Mouse (Mus musculus) liver, adult 2 months (tissue): ENCODE data around the gene Lin54. TPM values are rescaled to one million over a fixed set of nuclear protein-coding genes. Genes with fewer than 3 reads are reported as not detected.
A peak's percentile ranks its signal among the peaks of the same experiment; 100 is the strongest.

ENCODE experiments used
- DNase-seq: peaks from one replicate; pipeline ENCODE4 v3.0.0-alpha.2; 2011; ENCODE audit warnings: low read depth, low spot score; ENCODE audit errors: extremely low read depth
- H3K27ac ChIP-seq: fragments of 200-500 bp; replicated peaks from 2 replicates; pipeline ENCODE4 v1.5.1; 2012; ENCODE audit warnings: low read depth, mild to moderate bottlenecking, control low read depth, inconsistent platforms, low read length; ENCODE audit not compliant: insufficient read depth
- H3K27me3 ChIP-seq: fragments of 200-500 bp; 2 replicates; pipeline ENCODE4 v1.6.1; 2012; ENCODE audit warnings: mild to moderate bottlenecking, moderate library complexity, low read length, inconsistent platforms; ENCODE audit not compliant: control insufficient read depth, insufficient read depth
- H3K36me3 ChIP-seq: fragments of 200-500 bp; 2 replicates; pipeline ENCODE4 v1.6.1; 2012; ENCODE audit warnings: low read length, inconsistent platforms; ENCODE audit not compliant: control insufficient read depth, insufficient read depth
- H3K4me1 ChIP-seq: fragments of 200-500 bp; 2 replicates; pipeline ENCODE4 v1.6.1; 2011; ENCODE audit warnings: low read length; ENCODE audit not compliant: control insufficient read depth, insufficient read depth
- H3K4me3 ChIP-seq: fragments of 200-500 bp; 2 replicates; pipeline ENCODE4 v1.5.1; 2011; ENCODE audit warnings: low read depth, mild to moderate bottlenecking, control low read depth, low read length, moderate library complexity; ENCODE audit not compliant: insufficient read depth
- H3K79me2 ChIP-seq: fragments of 200-500 bp; 2 replicates; pipeline ENCODE4 v1.6.1; 2012; ENCODE audit warnings: inconsistent platforms, mild to moderate bottlenecking, low read length, moderate library complexity; ENCODE audit not compliant: control insufficient read depth, insufficient read depth
- H3K9ac ChIP-seq: fragments of 200-500 bp; 2 replicates; pipeline ENCODE4 v1.6.1; 2012; ENCODE audit warnings: low read depth, mild to moderate bottlenecking, control low read depth, inconsistent platforms, low read length
- CTCF ChIP-seq: fragments of 200-500 bp; IDR thresholded peaks from 2 replicates; pipeline ENCODE4 v1.5.1; 2011; ENCODE audit warnings: low read depth, low read length, control low read depth
- POLR2A ChIP-seq: fragments of 200-500 bp; IDR thresholded peaks from 2 replicates; pipeline ENCODE4 v1.6.1; 2011; ENCODE audit warnings: low read length, control low read depth; ENCODE audit not compliant: insufficient read depth; ENCODE audit errors: extremely low read depth
- WGBS: fragments of 180-500 bp; shearing (Covaris S2); methylation state at CpG from one replicate; pipeline ENCODE4 v1.1.7; 2018; 5-methylcytosine and 5-hydroxymethylcytosine counted together
- polyA plus RNA-seq: library from polyadenylated mRNA; depleted of rRNA; stranded (reverse); fragments of >200 nt; gene quantifications from 2 replicates; pipeline ENCODE4 v1.2.3, GENCODE M21; 2012
- total RNA-seq: library from RNA; depleted of rRNA; stranded (reverse); fragments of >200 nt; gene quantifications from 2 replicates; pipeline ENCODE4 v1.2.3, GENCODE M21; 2014

Lin54 gene
- total and polyA plus RNA-seq, 2 experiments = 3.5 to 5.7 TPM

GRCm38 (mm10) chr5:100519027-100519411, 18.6 kb upstream of the Lin54 start:
- Histone ChIP-seq H3K79me2 (peaks cover 12% of the 10 kb centered on the region; the same call in 1 of the 2 replicates), H3K4me3 (peak overlapping the region; percentile 78), H3K4me1 (peaks cover 9% of the 10 kb centered on the region; the same call in 1 of the 2 replicates), H3K36me3 (no peaks in the 10 kb centered on the region), H3K27ac (0 out of 2 replicates have a peak overlapping the region, but pooled peaks have one; percentile 53), H3K9ac (peak overlapping the region; percentile 79), H3K27me3 (no peaks in the 10 kb centered on the region)
- DNase-seq = no peak
- WGBS = 4% methylated on average over 5 of the region's 5 CpGs
- TF ChIP-seq CTCF (no peak), POLR2A (no peak)

- Histone ChIP-seq H3K4me1 (peaks cover 9% of the 10 kb centered on the region; the same call in 1 of the 2 replicates), H3K4me3 (peak within 1 kb of the TSS; percentile 78), H3K36me3 (no peaks in the 10 kb centered on the region), H3K27me3 (no peaks in the 10 kb centered on the region), H3K27ac (peak within 1 kb of the TSS; percentile 53), H3K79me2 (peaks cover 12% of the 10 kb centered on the region; the same call in 1 of the 2 replicates), H3K9ac (peak within 1 kb of the TSS; percentile 79)
- WGBS = under 1% methylated on average over 64 of the region's 64 CpGs
- peak; percentile 97 for DNase-seq
- TF ChIP-seq POLR2A (0 out of 2 replicates have a peak, but pooled peaks have one; percentile 45), CTCF (no peak)
These were observed 17.9 kb upstream of the Lin54 start, which contains the start of gene Cops4 for GRCm38 (mm10) chr5:100518049-100519026. Gene Cops4 (plus strand): TSS chr5:100518309.

GRCm38 (mm10) chr5:100512576-100512975, 12.1 kb upstream of the Lin54 start:
- no peak for TF ChIP-seq POLR2A
- TF ChIP-seq CTCF = no peak
- H3K9ac ChIP-seq = no peak overlapping the region
- H3K79me2 ChIP-seq = no peaks in the 10 kb centered on the region
- peaks cover 1% of the 10 kb centered on the region; the same call in 1 of the 2 replicates for H3K4me1 ChIP-seq
- H3K4me3 ChIP-seq = no peak overlapping the region
- no peak overlapping the region for H3K27ac ChIP-seq
- H3K27me3 ChIP-seq = no peaks in the 10 kb centered on the region
- H3K36me3 ChIP-seq = no peaks in the 10 kb centered on the region
- DNase-seq = no peak

GRCm38 (mm10) chr5:100509247-100509646, 8.8 kb upstream of the Lin54 start:
- no peaks in the 10 kb centered on the region for H3K4me1 ChIP-seq
- H3K79me2 ChIP-seq = no peaks in the 10 kb centered on the region
- H3K27ac ChIP-seq = no peak overlapping the region
- DNase-seq = no peak
- no peak overlapping the region for H3K9ac ChIP-seq
- WGBS = 65% methylated on average over 11 of the region's 11 CpGs
- no peaks in the 10 kb centered on the region for H3K27me3 ChIP-seq
- no peak overlapping the region for H3K4me3 ChIP-seq
- TF ChIP-seq CTCF (no peak), POLR2A (no peak)
- no peaks in the 10 kb centered on the region for H3K36me3 ChIP-seq

GRCm38 (mm10) chr5:100501267-100501666, 828 bp upstream of the Lin54 start:
- H3K4me3 ChIP-seq = no peak overlapping the region
- DNase-seq = no peak
- 63% methylated on average over 4 of the region's 4 CpGs for WGBS
- H3K79me2 ChIP-seq = no peaks in the 10 kb centered on the region
- H3K27me3 ChIP-seq = no peaks in the 10 kb centered on the region
- TF ChIP-seq CTCF = no peak
- no peak for TF ChIP-seq POLR2A
- H3K27ac ChIP-seq = no peak overlapping the region
- no peak overlapping the region for H3K9ac ChIP-seq
- no peaks in the 10 kb centered on the region for H3K36me3 ChIP-seq
- peaks cover 10% of the 10 kb centered on the region; the same call in 1 of the 2 replicates for H3K4me1 ChIP-seq

GRCm38 (mm10) chr5:100499831-100500304, 571 bp downstream of the Lin54 start:
- H3K27me3 ChIP-seq = no peaks in the 10 kb centered on the region
- no peaks in the 10 kb centered on the region for H3K36me3 ChIP-seq
- peaks cover 4% of the 10 kb centered on the region; the same call in 1 of the 2 replicates for H3K79me2 ChIP-seq
- H3K9ac ChIP-seq = peak overlapping the region; percentile 78
- 2% methylated on average over 39 of the region's 41 CpGs for WGBS
- H3K4me1 ChIP-seq = peaks cover 10% of the 10 kb centered on the region; the same call in 1 of the 2 replicates
- no peak overlapping the region for H3K27ac ChIP-seq
- H3K4me3 ChIP-seq = peak overlapping the region; percentile 81
- TF ChIP-seq POLR2A = no peak
- no peak for TF ChIP-seq CTCF
- no peak for DNase-seq
